Mouse (Mus musculus): Measurements from ENCODE around the gene Chchd3. TPM values are rescaled to one million over a fixed set of nuclear protein-coding genes. Genes with fewer than 3 reads are reported as not detected.

Gene Chchd3
- total RNA-seq (2021), result 100 to 1,000 TPM; 322 to 368 TPM
- long read RNA-seq, experiment 1, transcript Chchd3-202 (6 exons, 1,363 nt), result minor isoform, 7 of 436 reads
- long read RNA-seq, experiment 1, transcript Chchd3-201 (8 exons, 1,550 nt), result major isoform, 392 of 436 reads
- long read RNA-seq, experiment 1, partial matches to known transcripts, result 4 of 436 reads
- long read RNA-seq, experiment 1, other reads (novel, unspliced or antisense), result 33 of 436 reads
- long read RNA-seq, experiment 2, transcript Chchd3-201 (8 exons, 1,550 nt), result major isoform, 230 of 259 reads
- long read RNA-seq, experiment 2, transcript Chchd3-202 (6 exons, 1,363 nt), result minor isoform, 5 of 259 reads
- long read RNA-seq, experiment 2, partial matches to known transcripts, result 2 of 259 reads
- long read RNA-seq, experiment 2, other reads (novel, unspliced or antisense), result 22 of 259 reads

DNA sequence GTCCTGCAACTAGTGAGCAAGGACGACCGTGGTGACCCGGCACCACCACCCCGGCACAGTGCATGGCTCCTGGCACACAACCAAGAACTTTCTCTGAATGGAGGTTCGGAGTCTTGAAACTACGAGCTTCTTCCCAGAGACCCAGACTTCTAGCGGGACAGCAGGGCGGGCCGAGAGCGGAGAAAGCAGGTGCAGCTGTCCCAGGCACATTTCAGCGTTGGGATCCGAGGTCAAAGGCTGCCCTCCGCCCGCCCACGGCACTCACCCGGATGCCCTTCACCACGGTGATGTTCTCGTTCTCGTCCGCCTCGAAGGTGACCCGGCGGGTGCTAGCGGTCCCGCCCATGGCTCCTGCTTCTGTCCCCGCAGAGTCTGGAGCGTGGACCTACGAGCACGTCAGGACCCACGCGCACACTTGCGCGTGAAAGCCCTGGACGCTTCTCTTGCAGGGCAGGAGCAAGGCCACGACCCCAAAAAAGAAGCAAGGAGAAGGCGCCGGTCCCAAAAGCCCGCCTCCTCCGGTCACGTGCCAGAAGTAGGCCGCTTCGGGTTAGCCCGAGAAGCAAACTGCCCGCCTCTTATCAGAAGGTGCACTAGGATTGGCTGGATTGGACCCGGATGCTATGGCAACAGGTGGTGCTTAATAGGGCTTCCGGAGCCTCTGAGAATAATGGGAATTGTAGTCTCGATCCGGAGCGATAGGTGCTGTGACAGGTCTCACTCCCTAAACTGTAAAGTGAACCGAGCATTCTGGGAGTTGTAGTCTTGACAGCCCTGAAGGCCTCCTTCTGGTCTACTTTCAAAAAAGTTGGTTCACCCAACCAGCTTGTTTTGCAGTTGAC, at the start of gene Chchd3:
Gene Chchd3, minus strand, starts transcription at position 526 of the 842 bp plus-strand sequence.
- DNase-seq, result peak; percentile 96

GRCm38 (mm10) chr6:33104661-33105060, 44.6 kb upstream of the Chchd3 start:
- DNase-seq, result no peak

DNA sequence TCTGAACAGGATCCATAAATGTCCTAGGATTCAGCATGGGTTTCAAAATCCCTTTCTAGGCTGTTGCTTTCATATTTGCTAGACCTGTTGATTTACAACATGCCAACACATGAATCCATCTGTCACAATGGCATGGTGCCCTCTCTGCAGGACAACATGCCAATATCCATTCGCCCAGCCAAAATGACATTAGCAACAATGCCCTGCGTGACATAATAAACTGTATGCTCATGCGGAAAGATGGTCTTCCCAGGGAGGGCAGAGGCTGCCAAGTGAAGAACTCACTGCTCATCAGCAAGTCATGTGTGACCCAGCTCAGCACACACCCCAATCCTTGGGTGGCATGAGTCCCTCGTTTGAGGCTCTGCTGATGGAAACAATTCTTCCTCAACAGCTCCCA, 38.8 kb upstream of the Chchd3 start:
- DNase-seq, result no peak

- no peak for DNase-seq
These were observed 34.7 kb upstream of the Chchd3 start for GRCm38 (mm10) chr6:33094671-33095233.

DNA sequence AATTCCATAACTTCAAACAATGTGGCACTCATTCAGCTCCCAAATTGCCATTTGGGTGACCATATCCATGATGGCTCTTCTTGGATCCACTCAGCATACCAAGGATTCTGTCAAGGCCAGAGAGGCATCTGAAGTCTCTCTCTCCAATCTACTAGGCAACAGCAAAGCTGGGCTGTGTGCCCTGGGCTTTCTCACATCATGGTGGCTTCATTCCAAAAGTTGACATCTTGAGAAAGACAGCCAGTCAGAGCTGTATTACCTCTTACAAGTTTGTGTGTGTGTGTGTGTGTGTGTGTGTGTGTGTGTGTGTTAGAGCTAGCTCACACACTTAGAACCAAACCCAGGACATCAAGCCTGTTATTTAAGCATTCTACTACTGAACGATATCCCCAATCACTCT, 20.1 kb upstream of the Chchd3 start:
- no peak for DNase-seq

DNA sequence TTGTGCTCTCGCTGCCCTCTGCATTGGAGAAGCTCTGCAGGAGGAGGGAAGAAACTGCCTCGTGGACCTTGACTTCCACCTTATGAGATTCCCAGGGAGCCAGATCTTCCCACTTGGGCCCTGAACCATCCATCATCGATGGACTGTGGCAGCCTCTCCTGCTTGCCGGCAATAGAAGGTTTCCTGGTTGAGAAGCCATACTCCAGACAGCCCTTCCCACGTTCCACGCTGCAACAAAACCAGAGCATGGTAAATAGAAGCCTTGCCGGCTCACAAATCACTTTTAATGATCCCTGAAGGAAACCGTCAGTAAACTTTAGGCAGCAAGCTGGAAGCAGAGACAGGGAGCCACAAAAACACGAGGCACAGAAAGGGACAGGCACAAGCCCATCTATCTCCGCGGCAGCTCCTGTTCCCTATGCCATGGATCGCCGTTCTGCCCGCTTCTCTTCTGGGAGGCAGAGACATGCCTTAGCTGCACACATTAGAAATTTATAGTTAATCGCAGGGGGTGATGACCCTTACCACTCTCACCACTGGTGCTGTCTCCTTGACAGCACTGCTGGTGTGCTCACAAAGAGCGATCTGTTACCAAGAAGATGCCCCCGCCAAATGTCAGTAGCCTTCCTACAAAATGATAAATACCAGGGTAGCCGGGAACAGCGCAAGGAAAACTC, 18.3 kb upstream of the Chchd3 start:
- DNase-seq, result no peak

DNA sequence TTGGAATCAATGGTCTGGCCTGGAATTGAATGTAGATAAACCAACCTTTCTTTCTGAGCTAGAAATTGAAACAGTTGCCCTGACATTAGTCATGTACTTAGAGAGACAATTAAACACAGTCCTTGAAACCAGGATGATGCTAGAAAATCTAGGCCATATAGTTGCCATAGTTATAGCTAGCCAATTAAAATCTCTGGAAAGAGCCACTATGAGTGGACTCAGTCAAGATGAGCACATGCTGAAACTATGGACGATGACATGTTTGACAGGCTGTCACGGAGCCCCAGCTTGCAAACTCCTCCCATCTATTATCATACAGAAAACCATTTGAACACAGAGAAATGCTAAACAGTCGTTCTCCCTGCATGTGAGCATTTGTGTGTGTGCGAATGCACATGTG, 6.4 kb upstream of the Chchd3 start:
- no peak for DNase-seq

- DNase-seq, result peak; percentile 71
These were observed 784 bp downstream of the Chchd3 start for GRCm38 (mm10) chr6:33059276-33059675.

DNA sequence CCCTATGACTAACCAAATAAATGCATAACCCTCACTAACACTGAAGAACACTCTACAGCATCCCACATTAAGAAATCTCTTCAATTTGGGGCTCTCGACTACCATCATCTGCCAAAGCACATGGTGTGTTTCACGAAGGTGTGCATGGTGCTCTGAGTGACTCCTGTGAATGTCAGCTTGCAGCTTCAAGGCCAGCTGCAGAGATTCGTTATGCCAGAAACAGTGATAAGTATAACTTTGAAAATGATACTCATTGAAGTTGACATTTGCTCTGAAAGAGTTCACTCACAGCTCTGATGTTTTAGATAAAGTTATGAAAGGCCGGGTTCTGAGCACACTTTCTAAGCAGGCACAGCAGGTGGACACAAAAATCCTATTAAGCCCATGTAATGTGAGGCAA, 3.7 kb downstream of the Chchd3 start:
- DNase-seq, result no peak

- no peak for DNase-seq
These were observed 4.4 kb downstream of the Chchd3 start for GRCm38 (mm10) chr6:33055663-33056062.

DNA sequence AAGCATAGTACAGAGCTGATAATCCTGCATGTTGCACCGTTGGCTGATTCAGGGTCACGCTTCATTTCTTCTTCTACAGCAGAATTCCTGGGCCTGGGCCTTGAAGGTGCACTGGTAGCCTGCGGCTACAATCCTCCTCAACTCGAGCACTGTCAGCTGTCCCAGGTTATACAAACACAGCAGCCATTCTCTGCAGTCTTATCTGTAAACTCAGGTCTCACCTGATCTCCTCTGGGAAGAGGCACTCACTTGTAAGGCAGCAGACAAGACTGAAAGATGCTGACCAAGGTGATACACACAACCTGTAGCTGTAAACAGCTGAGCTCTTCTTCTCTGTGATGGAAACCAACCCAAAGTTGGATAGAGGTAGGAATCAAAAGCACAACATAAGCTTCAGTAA, 5.1 kb downstream of the Chchd3 start:
- no peak for DNase-seq

GRCm38 (mm10) chr6:33051642-33052041, 8.4 kb downstream of the Chchd3 start:
- no peak for DNase-seq

DNA sequence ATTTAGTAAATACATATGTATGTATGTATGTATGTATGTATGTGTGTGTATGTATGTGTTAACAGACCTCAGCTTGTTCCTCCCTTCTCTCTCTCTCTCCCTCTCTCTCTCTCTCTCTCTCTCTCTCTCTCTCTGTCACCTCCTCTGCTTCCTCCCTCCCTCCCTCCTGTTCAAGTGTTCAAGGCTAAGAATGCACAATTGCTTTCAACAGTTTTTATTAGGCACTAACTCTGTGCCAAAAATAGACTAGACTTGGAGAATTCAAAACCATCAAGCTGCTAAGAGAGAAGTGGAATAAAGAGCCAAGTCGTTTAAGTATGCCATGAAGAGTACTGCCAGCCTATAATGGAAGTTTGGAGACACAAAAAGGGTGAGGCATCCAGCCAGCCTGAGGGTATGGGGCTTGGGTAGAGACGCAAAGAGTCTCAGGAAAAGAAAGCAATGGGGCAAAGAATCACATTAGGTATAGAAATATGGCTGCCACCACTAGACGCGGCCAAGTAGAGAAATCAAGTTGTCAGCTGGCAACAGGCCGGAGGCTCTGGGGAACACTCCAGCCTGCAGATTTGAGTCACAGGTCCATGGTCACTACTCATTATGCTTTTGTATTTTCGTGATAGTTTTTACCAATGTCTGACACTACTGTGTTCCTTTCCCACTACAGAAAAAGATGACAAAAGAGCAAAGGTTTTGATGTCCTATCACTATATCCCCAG, 10.2 kb downstream of the Chchd3 start:
- DNase-seq, result peak; percentile 58

GRCm38 (mm10) chr6:33043480-33043879, 16.6 kb downstream of the Chchd3 start:
- no peak for DNase-seq

GRCm38 (mm10) chr6:33042880-33043279, 17.2 kb downstream of the Chchd3 start:
- DNase-seq, result no peak

GRCm38 (mm10) chr6:33041978-33042377, 18.1 kb downstream of the Chchd3 start:
- DNase-seq, result no peak

- DNase-seq, result no peak
These were observed 19.5 kb downstream of the Chchd3 start for GRCm38 (mm10) chr6:33040360-33041090.

GRCm38 (mm10) chr6:33032543-33032942, 27.5 kb downstream of the Chchd3 start:
- DNase-seq, result no peak

DNA sequence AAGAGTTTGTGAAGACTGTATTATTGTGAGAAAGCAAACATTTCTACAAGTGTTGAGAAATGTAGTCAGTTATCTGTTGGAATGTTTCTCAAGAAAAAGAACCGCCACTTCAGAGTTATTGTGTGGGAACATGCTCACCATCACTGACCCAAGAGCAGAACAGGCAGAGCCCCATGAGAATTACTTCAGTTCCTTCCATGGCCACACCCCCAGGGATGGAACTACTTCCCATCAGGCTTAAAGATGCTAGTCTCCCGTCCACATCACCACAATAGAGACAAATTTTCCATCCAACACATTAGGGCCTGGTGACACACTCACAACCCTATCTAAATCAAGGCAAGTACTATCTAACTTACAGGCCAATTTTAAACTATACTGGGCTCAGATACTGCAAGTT, 28.4 kb downstream of the Chchd3 start:
- no peak for DNase-seq

GRCm38 (mm10) chr6:33028296-33028695, 31.8 kb downstream of the Chchd3 start:
- no peak for DNase-seq

DNA sequence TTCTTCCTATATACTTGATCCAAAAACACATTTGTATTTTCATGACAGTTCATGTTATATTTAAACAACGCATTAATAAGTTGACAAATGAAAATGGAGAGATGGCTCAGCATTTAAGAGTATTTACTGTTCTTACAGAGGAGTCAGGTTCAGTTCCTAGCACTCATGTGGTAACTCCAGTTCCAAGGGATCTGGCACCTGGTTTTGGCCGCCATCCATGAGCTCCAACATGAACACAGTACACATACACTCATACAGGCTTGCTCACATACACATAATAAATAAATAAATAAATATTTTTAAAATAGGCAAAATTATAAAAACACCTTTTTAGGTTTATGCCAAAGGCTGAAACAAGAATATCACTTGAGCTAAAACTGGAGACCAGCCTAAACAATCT, 35.0 kb downstream of the Chchd3 start:
- DNase-seq, result no peak
